Mouse (Mus musculus) right cerebral cortex, postnatal 25 days (tissue): ENCODE data around the gene B4galt1.

ENCODE experiments used
- DNase-seq: peaks from one replicate; pipeline ENCODE4 v3.0.0; 2022

B4galt1 gene

GRCm38 (mm10) chr4:40837451-40838285, 16.1 kb downstream of the B4galt1 start:
- DNase-seq = no peak

GRCm38 (mm10) chr4:40837008-40837407, 16.8 kb downstream of the B4galt1 start:
- no peak for DNase-seq

- DNase-seq = no peak
These were observed 18.9 kb downstream of the B4galt1 start for GRCm38 (mm10) chr4:40834872-40835271.

GRCm38 (mm10) chr4:40834232-40834786, 19.5 kb downstream of the B4galt1 start:
- DNase-seq = no peak

- DNase-seq = no peak
These were observed 20.2 kb downstream of the B4galt1 start for GRCm38 (mm10) chr4:40833381-40834231.

- DNase-seq = no peak
These were observed 23.3 kb downstream of the B4galt1 start for GRCm38 (mm10) chr4:40830530-40830929.

GRCm38 (mm10) chr4:40829654-40830400, 24.0 kb downstream of the B4galt1 start:
- no peak for DNase-seq

GRCm38 (mm10) chr4:40828910-40829309, 24.9 kb downstream of the B4galt1 start:
- no peak for DNase-seq

- DNase-seq = no peak
These were observed 25.9 kb downstream of the B4galt1 start for GRCm38 (mm10) chr4:40827926-40828325.

GRCm38 (mm10) chr4:40826810-40827209, 27.0 kb downstream of the B4galt1 start:
- no peak for DNase-seq

- DNase-seq = no peak
These were observed 27.8 kb downstream of the B4galt1 start for GRCm38 (mm10) chr4:40825981-40826380.

- DNase-seq = no peak
These were observed 28.7 kb downstream of the B4galt1 start for GRCm38 (mm10) chr4:40825146-40825545.

GRCm38 (mm10) chr4:40824505-40824904, 29.3 kb downstream of the B4galt1 start:
- no peak for DNase-seq

GRCm38 (mm10) chr4:40823664-40824063, 30.1 kb downstream of the B4galt1 start:
- no peak for DNase-seq

GRCm38 (mm10) chr4:40823151-40823550, 30.7 kb downstream of the B4galt1 start:
- DNase-seq = no peak

GRCm38 (mm10) chr4:40821303-40822023, 32.3 kb downstream of the B4galt1 start:
- no peak for DNase-seq

- no peak for DNase-seq
These were observed 32.9 kb downstream of the B4galt1 start for GRCm38 (mm10) chr4:40820903-40821302.

- DNase-seq = no peak
These were observed 33.8 kb downstream of the B4galt1 start for GRCm38 (mm10) chr4:40820024-40820423.

GRCm38 (mm10) chr4:40819151-40819550, 34.7 kb downstream of the B4galt1 start:
- no peak for DNase-seq

- DNase-seq = no peak
These were observed 35.4 kb downstream of the B4galt1 start for GRCm38 (mm10) chr4:40818421-40818820.

- DNase-seq = no peak
These were observed 35.9 kb downstream of the B4galt1 start for GRCm38 (mm10) chr4:40817936-40818335.

- no peak for DNase-seq
These were observed 37.9 kb downstream of the B4galt1 start for GRCm38 (mm10) chr4:40815775-40816372.
